Mouse (Mus musculus) cerebellum, postnatal 4 days (tissue): Measurements from ENCODE around the gene Ambra1.
A peak's percentile ranks its signal among the peaks of the same experiment; 100 is the strongest.

ENCODE experiments used
- DNase-seq, 2 experiments: peaks; one replicate each; pipeline ENCODE4 v3.0.0; 2022; ENCODE audit warnings: low spot score in 2 of 2, mixed read lengths in 1 of 2

Gene Ambra1

DNA sequence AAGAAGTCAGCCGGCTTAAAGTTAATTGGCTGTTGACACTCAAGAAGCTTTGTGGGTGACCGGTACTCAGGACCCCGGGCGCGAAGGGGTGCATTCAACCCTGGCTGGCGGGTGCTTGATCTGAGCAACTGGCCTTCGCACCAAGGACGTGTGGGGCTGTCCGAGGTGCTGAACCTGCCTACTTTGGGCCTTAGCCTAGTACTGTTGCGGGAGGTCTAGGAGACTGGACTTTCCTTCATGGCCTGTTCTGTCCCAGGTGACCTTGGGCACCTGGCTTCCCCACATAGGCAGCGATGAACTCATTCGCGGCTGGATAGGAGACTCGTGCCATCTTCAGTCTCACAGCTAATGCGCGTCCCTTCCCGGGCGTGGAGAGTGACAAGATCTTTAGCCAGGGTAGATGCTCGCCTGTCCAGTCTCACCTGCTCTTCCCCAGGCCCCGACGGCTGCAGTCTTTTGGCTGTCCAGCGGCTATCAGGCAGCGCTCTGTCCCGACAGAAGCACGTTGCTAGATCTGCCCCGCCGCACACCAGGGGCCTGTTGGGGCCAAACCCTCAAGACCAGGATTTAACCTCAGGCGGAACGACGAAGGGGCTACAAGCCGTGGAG lies 191.4 kb downstream of the Ambra1 start:
- DNase-seq = no peak

DNA sequence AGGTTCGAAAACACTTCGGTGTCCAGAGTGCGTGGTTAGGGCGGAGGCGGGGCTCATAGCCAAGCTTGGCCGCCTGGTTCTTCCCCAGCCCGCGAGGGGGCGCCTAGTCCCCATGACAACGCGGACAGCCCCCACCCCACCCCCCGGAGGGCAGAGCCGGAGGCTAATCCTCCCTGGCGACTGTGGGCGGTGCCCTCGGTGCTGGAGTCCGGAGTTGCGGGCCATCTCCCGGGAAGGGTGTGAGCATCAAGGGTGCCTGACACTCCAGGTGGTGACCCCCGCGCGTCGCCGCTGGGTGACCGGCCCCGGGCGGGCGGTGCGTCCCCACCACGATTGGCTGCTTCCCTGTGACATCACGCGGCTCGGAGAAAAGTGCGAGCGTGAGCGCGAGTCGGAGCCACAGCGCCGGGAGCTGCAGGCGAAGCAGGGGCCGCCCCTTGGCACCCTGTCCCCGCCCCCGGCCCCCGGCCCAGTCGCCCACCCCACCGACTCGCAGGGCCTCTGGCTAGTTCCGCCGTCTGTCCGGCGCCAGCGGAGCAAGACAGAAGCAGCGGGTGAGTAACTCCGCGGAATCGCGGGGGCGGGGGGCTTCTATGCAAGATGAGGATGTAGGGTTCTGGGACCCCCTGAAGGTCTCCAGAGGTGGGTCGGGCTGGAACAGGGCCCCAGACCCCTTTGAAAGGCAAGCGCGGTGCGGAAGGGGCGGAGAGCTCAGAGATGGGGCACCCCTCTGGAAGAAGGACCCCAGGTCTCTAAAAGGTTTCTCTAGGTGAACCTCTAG lies 192.0 kb downstream of the Ambra1 start:
- DNase-seq = peak in 1 of 2 experiments; percentile 74

DNA sequence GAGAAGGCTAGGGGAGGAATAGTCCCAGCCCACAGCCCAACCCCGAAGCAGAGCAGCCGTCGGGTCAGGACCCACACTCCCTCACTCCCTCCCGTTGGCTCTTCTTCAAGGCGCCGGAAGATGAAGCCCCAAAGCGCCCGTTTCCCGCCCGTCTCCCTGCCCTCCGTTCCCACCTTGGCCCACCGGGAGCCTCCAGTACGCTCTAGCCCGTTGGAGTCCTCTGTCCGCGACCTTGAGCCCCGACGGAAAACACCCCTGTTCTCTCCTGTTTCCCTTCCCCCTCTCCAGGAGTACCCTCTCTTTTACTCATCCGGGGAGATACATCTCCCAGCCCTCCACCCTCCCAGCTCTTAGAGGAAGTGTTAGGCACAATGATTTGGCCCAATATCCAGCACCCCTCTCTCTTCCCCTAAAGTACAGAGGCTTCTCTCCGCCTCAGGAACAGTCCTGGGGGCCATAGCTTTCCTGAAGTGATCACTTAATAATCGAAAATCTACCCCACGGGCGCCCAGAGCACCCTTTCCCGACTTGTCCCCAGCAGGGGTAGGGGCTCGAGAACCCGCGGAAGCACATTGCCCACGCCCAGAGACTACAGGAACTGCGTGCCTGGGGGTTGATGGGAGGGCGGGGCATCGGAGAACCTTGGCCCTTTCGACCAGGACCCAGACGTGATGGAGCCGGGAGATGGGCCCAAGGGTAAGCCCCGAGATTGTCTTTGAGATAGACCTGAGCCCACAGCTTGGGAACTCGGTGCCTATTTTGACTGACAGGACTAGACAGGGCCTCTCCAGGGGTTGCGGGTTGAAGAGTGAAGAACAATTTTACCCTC lies 192.9 kb downstream of the Ambra1 start:
- DNase-seq = no peak

DNA sequence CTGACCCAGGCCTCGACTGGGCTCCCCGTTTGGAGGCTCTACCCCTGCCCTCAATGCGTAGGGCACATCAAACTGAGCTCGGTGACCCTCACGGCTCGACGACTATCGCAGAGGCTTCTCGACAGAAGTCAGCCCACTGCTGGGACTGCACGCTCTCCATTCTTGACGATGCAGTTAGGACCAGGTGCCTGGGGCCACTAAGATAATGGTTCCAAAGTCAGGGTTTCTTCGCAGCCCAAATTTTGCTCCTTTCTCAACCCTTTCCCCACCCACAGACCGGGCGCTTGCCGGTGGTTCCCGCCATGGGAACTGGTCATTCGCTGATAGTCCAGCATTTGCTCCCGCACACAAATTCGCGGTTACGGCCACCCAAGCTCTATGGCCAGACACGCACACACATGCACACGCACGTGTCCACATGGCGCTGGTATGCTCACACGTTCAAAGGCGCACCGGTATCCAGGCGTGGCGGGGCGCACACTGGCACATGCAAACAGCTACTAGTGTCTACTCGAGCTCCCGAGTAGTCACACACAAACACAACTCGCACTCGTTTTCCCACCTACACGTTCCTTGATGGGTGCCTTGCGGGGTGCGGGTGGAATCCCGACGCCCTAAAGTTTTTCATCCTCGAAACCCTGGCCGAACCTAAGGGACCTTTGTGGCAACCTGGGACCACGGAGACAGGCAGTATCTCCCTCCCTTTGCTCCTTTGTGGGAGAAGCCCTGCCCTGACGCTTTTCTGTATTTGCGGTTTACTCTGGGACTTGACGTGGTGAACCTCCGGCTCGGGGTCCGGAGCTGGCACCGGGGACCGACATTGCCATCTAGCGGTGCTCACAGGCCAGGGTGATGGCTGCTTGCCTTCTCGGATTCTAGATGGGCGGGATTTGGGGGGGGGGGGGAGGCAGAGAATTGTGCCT lies 193.7 kb downstream of the Ambra1 start:
- DNase-seq = peak in 1 of 2 experiments; percentile 79

DNA sequence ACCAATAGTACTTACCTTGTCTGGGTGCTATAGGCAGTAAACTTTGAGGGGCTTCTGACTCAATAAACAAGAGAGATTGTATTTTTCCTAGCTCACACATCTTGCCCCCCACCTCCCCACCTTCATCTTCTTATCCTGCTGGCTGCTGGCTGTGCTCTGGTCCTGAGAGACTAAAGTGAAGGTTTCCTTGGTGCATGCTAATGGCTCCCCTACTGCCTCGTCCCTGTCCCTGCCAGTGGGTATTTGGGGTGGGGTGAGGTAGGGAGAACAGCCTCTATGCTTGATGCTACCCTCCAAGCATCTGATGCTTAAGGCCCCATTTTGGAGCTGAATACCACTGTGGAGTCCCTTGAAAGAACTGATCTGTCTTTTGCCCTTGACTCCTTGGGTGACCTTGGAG lies 194.8 kb downstream of the Ambra1 start:
- no peak for DNase-seq

DNA sequence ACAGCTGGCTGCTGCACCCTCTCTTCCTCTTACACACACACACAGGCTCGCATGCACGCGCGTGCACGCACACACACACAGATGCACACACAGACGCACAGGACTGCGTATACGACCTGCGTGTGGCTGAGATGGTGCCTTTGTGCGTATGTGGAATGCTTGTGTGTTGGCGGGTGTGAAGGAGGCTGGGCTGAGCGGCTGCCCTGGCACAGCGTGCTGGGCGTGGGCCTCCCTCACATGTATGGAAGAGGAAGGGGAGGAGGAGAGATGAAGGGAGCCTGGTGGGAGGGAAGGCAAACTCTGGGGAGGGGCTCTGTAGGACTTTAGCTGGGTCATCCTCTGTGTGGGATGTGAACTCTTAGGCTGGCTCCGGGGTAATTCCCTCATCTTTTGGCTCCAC lies 195.5 kb downstream of the Ambra1 start:
- DNase-seq = no peak

DNA sequence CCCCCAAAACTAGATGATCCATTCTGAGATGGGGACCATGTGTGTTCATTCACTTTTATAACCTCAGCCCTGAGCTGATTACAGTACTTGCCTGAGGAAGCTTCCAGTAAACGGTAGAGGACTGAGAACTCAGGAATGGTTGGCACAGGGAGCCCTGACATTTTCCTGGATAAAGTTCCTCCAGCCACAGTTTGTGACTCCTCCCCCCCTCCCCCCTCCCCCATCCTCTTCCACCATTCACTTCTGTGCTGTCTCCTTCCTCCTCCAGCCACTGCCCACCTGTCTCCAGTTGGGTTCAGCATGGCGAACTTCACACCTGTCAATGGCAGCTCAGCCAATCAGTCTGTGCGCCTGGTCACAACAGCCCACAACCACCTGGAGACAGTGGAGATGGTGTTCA lies 197.0 kb downstream of the Ambra1 start, which contains the start of gene Chrm4:
Chrm4 (plus strand) TSS at position 301 of the 400 bp plus-strand sequence.
- DNase-seq = no peak

DNA sequence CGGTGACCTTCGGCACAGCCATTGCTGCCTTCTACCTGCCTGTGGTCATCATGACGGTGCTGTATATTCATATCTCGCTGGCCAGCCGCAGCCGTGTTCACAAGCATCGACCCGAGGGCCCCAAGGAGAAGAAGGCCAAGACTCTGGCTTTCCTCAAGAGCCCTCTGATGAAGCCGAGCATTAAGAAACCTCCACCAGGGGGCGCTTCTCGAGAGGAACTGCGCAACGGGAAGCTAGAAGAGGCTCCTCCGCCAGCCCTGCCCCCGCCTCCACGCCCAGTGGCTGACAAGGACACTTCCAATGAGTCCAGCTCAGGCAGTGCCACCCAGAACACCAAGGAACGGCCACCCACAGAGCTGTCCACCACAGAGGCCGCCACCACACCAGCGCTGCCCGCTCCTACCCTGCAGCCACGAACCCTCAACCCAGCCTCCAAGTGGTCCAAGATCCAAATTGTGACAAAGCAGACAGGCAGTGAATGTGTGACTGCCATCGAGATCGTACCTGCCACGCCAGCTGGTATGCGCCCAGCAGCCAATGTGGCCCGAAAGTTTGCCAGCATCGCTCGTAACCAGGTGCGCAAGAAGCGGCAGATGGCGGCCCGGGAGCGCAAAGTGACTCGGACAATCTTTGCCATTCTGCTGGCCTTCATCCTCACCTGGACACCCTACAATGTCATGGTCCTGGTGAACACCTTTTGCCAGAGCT lies 198.0 kb downstream of the Ambra1 start:
- peak in 1 of 2 experiments; percentile 80 for DNase-seq

DNA sequence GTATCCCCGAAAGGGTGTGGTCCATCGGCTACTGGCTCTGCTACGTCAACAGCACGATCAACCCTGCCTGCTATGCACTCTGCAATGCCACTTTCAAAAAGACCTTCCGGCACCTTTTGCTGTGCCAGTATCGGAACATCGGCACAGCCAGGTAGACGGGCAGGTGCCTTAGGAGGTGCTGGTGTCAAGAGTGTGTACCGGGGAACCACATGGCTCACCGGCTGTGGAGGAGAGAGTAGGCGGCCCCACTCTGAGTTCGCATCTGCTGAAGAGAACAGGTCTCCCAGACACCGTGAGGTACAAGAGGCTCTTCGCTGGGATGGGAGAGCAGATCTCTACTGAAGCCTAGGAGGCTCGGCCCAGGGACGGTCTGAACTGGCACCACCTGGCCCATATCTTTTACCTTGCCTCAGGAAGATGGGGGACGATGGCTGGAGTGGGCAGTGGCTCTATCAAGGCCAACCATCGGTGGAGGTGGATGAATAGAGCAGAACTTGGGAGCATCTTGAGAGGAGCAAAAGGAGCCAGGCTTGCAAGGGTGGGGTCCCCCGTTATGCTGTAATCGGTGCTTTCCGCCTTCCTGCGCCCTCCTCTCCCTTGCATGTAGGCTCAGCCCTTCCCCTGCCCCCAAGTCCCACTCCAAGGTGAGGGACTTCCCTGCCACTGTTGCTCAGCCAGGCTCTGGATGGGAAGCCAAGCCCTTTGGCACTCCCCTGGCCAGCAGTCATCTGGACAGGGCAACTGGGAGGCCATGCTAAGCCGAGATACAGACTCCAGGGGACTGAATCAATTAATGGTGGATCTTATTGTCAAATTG lies 198.8 kb downstream of the Ambra1 start:
- DNase-seq = no peak

DNA sequence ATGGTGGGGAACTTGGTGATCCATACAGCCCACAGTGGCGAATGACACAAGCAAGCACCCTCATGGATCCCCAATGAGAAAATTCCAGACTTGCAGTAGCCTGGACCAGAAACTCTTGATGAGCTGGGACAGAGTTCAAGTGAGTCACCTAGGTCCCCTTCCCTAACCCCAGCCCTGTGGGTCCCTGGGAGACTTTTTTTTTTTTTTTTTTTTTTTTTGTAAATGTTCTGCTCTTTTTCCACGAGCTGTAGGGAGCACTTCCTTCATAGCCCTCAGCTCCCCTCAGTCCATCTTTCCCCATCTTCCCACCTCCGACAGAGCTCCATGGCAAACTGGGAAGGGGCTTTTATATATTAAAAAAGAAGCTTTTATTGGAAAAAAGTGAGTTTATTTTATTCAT lies 199.5 kb downstream of the Ambra1 start:
- no peak for DNase-seq

DNA sequence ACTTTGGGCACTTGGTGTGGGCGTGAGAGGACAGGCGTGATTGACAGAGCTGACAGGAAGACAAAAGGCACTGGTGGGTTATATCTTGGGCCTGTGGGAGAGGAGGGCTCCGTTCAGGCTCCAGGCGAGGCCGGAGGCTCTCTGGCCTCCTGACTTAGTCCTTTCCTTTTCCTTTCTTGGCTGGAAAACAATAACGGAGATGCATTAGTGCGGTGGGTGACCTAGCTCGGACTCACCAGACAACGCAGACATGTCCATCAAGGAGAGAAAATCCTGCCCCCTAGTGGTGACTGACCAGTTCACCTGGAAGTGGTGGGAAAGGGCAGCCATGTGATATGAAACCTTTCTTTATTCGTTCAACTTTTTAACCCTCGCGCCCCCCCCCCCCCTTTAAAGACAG lies 200.0 kb downstream of the Ambra1 start:
- DNase-seq = peak in 1 of 2 experiments; percentile 75

DNA sequence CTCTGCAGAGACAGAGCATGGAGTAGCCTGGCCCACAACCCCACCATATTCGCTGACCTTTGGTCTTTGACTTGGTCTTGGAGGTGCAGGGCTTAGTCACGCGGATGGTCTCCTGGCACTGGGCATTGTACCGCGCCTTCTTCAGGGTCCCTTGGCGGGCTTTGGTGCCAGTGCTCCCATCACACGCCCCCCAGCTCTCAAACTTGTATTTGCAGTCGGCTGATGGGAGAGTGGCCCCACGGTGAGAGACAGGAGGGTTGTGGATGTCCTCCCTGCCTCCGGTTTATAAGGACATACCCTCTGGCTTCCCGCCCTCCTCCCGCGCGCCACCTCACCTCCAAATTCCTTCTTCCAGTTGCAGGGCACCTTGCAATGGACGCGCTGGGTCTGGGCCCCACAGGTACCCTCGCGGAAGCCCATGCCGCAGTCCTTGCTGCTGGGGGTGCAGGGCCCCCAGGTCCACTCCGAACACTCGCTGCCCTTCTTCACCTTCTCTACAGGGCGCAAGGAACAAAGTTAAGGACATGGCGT lies 200.9 kb downstream of the Ambra1 start:
- DNase-seq = no peak

DNA sequence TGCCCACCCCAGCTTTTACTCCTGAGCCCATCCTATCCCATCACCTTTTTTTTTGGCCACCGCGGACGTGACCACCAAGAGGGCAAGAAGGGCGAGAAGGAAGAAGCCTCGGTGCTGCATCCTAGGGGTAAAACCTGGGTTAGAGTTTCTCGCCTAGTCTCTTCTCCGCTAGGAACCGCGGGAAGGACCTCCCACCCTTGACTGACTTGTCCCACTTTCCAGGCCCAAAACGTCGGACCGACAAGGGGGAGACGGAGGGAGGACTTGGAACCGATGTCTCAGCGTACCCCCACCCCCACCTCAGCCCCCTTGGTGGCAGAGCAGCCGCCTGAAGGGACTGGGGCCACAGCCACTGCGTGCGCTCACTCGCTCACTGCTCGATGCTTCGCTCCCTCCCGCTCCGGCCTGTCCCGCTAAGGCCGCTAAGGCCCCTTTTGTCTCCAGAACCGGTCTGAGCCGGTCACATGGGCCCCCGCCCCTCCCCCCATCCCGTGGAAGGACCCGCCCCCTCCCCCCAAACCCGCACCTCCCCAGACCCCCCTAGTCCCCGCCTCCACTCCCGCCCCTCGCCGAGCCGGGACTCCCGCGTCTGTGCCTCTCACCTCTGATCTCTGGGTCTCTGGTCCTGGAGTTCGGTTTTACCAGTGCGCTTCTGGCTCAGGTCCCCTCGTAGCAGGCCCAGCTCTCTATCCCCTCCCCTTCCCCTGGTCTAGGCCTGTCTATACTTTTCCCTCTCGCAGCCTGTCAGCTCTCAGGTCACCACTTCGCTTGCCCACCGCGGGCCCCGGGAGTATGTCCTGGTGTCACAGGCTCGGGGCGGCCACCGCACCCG lies 201.6 kb downstream of the Ambra1 start:
- peak in 1 of 2 experiments; percentile 66 for DNase-seq

DNA sequence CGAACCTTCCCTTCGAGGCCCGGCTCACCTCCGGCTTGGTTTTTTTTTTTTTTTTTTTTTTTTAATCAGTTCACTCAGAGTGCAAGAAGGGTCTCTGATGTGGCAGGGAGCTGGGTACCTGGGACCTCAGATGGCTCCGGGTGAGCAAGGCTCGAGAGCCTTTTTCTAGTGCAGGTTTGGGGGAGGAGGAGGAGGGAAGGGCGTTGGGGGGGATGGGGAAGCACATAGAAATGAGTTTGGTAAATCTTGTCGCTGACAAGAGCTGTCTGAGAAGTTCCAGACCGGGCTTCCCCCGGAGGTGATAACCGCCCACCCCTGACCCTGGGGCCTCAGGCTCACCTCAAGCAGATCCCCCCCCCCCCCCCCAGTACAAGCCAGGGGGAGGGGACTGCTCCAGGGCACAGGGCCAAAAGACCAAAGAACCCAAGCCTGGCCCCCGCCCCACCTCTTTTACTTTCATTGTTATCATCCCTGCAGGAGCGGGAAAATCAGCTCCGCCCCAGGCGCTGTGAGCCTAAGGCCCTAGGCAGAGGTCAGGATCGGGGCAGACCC lies 202.3 kb downstream of the Ambra1 start, which contains the start of gene Mdk:
Mdk (minus strand) TSS at position 138 of the 552 bp plus-strand sequence.
- no peak for DNase-seq

DNA sequence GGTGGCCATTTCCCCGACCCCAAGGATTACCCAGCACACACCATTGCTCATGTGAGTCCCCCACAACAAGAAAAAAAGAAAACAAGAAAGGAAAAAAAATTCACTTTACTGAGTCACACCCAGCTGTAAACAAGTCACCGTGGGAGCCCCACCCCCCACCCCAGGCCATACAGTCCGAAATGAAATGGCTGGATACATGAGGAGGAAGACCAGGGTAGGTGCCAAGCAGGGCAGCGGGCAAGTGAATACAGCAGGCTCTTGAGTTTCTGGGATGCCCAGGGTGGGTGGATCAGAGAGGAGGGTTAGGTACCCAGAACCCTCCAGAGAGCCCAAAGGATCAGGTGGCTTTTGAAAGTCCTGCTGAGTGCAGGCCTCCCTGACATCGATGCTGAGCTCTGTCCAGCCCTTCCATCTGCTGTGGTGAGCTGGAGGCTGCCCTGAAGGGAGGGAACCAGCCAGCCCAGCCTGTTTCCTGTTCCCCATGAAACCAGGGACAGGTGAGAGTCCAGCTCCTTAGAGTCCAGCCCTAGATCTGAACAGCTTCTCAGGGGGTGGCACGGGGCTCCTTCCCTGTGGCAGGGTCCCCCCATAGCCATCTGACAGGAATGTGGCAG lies 202.9 kb downstream of the Ambra1 start:
- no peak for DNase-seq

DNA sequence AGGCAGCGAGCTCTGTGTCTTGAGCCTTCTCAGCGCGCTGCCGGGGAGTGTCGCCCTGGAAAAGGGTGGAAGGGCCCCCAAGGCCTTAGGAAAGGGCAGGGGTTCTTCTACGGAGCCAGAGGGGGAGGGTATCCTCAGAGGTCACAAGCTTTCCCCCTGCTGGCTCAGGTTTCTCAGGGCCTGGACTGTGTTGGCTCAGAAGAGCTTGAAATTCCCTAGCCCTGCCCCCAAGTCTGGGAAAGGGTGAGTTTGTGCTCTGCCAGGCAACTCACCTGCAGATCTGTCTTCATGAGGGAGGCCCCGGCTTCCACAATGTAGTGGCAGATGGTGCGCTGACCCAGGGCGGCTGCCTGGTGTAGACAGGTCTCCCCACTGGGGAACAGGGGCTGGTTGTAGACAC lies 203.5 kb downstream of the Ambra1 start:
- no peak for DNase-seq

DNA sequence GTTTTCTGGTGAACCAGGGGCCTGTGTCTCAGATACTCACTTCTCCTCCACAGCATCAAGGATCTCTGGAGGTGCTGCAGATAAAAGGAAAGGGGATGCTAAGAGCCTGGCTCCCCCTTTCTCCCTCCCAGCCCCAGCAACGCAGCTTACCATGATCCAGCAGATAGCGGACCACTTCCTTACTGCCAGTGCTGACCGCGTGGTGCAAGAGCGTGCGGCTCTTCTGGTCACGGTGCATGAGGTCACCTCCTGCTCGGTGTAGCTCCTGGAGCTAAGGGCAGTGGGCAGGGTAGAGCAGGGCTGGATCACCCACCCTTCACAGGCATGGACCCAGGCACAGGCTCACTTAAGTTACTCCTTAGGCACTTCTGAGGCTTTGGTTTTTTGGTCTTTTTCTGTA lies 204.1 kb downstream of the Ambra1 start:
- no peak for DNase-seq
